Mouse (Mus musculus): Measurements from ENCODE around the gene Olfr353.

GRCm38 (mm10) chr2:36862560-36862959 lies 30.2 kb downstream of the Olfr353 start, which contains the start of gene Olfr351:
- TF ChIP-seq CTCF (IDR thresholded peaks at IDR 0.05; ENCODE audit: low read depth) (no peak), EP300 (IDR thresholded peaks at IDR 0.05; ENCODE audit: low read depth) (no peak)

Measured in liver, embryonic 14.5 days (tissue).